Mouse (Mus musculus): Measurements from ENCODE around the gene Lmbr1. TPM values are rescaled to one million over a fixed set of nuclear protein-coding genes. Genes with fewer than 3 reads are reported as not detected.

Gene Lmbr1
- polyA plus RNA-seq, 1 experiment from 2014 or later = 14.0 TPM

GRCm38 (mm10) chr5:29238379-29238778, 139.8 kb downstream of the Lmbr1 start:
- H3K36me3 ChIP-seq (ENCODE audit: insufficient read depth, low read length) = no peaks in the 10 kb centered on the region
- H3K27ac ChIP-seq (ENCODE audit: low read length) = no peak overlapping the region
- no peak overlapping the region for H3K4me3 ChIP-seq (ENCODE audit: low read depth, low read length)
- H3K4me1 ChIP-seq (ENCODE audit: insufficient read depth, low read depth, low read length) = no peaks in the 10 kb centered on the region
- ATAC-seq = no peak
- H3K27me3 ChIP-seq (replicated peaks; ENCODE audit: insufficient read depth, low read length) = no peaks in the 10 kb centered on the region
- TF ChIP-seq EP300 (IDR thresholded peaks at IDR 0.05) (no peak), CTCF (IDR thresholded peaks at IDR 0.05) (no peak)
- peak; percentile 13 for DNase-seq (ENCODE audit: low spot score)
- H3K9ac ChIP-seq (replicated peaks; ENCODE audit: low read depth) = no peak overlapping the region
- no peaks in the 10 kb centered on the region for H3K9me3 ChIP-seq (ENCODE audit: low read length)
- no peak overlapping the region for H3K4me2 ChIP-seq (replicated peaks; ENCODE audit: low read depth, low read length)

GRCm38 (mm10) chr5:29230481-29230880, 147.7 kb downstream of the Lmbr1 start:
- WGBS = 56% methylated on average over 2 of the region's 2 CpGs
- no peak for ATAC-seq
- Histone ChIP-seq H3K4me3 (ENCODE audit: low read depth, low read length) (no peak overlapping the region), H3K27ac (ENCODE audit: low read length) (no peak overlapping the region), H3K27me3 (replicated peaks; ENCODE audit: insufficient read depth, low read length) (no peaks in the 10 kb centered on the region), H3K4me1 (ENCODE audit: insufficient read depth, low read depth, low read length) (no peaks in the 10 kb centered on the region), H3K4me2 (replicated peaks; ENCODE audit: low read depth, low read length) (no peak overlapping the region), H3K9me3 (ENCODE audit: low read length) (no peaks in the 10 kb centered on the region), H3K9ac (replicated peaks; ENCODE audit: low read depth) (no peak overlapping the region), H3K36me3 (ENCODE audit: insufficient read depth, low read length) (0 out of 2 replicates have a peak, but pooled peaks cover 6% of the 10 kb centered on the region)
- TF ChIP-seq EP300 (IDR thresholded peaks at IDR 0.05) (no peak), CTCF (IDR thresholded peaks at IDR 0.05) (no peak)
- no peak for DNase-seq (ENCODE audit: low spot score)

- ATAC-seq (no peak), DNase-seq (ENCODE audit: low spot score) (no peak)
- no peaks in the 10 kb centered on the region for H3K36me3 ChIP-seq (ENCODE audit: insufficient read depth, low read length)
- H3K4me1 ChIP-seq (ENCODE audit: insufficient read depth, low read depth, low read length) = no peaks in the 10 kb centered on the region
- H3K9me3 ChIP-seq (ENCODE audit: low read length) = no peaks in the 10 kb centered on the region
- H3K27me3 ChIP-seq (replicated peaks; ENCODE audit: insufficient read depth, low read length) = no peaks in the 10 kb centered on the region
- no peak overlapping the region for H3K4me3 ChIP-seq (ENCODE audit: low read depth, low read length)
- no peak overlapping the region for H3K9ac ChIP-seq (replicated peaks; ENCODE audit: low read depth)
- no peak overlapping the region for H3K27ac ChIP-seq (ENCODE audit: low read length)
- TF ChIP-seq CTCF (IDR thresholded peaks at IDR 0.05) (peak; percentile 32), EP300 (IDR thresholded peaks at IDR 0.05) (no peak)
- 79% methylated on average over 7 of the region's 7 CpGs for WGBS
- no peak overlapping the region for H3K4me2 ChIP-seq (replicated peaks; ENCODE audit: low read depth, low read length)
Measured at GRCm38 (mm10) chr5:29224089-29224488, 154.1 kb downstream of the Lmbr1 start.

- TF ChIP-seq CTCF (IDR thresholded peaks at IDR 0.05) = no peak
- no peak for TF ChIP-seq EP300 (IDR thresholded peaks at IDR 0.05)
- Histone ChIP-seq H3K4me1 (ENCODE audit: insufficient read depth, low read depth, low read length) (no peaks in the 10 kb centered on the region), H3K36me3 (ENCODE audit: insufficient read depth, low read length) (no peaks in the 10 kb centered on the region), H3K27me3 (replicated peaks; ENCODE audit: insufficient read depth, low read length) (no peaks in the 10 kb centered on the region), H3K27ac (ENCODE audit: low read length) (no peak overlapping the region), H3K4me2 (replicated peaks; ENCODE audit: low read depth, low read length) (no peak overlapping the region), H3K9ac (replicated peaks; ENCODE audit: low read depth) (no peak overlapping the region), H3K4me3 (ENCODE audit: low read depth, low read length) (no peak overlapping the region), H3K9me3 (ENCODE audit: low read length) (no peaks in the 10 kb centered on the region)
- WGBS = 44% methylated on average over 3 of the region's 3 CpGs
- peak; percentile 7 for DNase-seq (ENCODE audit: low spot score)
- peak; percentile 47; the same call in 1 of the 2 replicates for ATAC-seq
Measured at GRCm38 (mm10) chr5:29217997-29218396, 160.2 kb downstream of the Lmbr1 start.

GRCm38 (mm10) chr5:29211980-29212555, 166.1 kb downstream of the Lmbr1 start:
- 35% methylated on average over 4 of the region's 4 CpGs for WGBS
- no peaks in the 10 kb centered on the region for H3K4me1 ChIP-seq (ENCODE audit: insufficient read depth, low read depth, low read length)
- H3K36me3 ChIP-seq (ENCODE audit: insufficient read depth, low read length) = no peaks in the 10 kb centered on the region
- no peak overlapping the region for H3K27ac ChIP-seq (ENCODE audit: low read length)
- no peak for TF ChIP-seq EP300 (IDR thresholded peaks at IDR 0.05)
- TF ChIP-seq CTCF (IDR thresholded peaks at IDR 0.05) = no peak
- ATAC-seq (no peak), DNase-seq (ENCODE audit: low spot score) (no peak)
- H3K9me3 ChIP-seq (ENCODE audit: low read length) = no peaks in the 10 kb centered on the region
- no peak overlapping the region for H3K4me3 ChIP-seq (ENCODE audit: low read depth, low read length)
- H3K4me2 ChIP-seq (replicated peaks; ENCODE audit: low read depth, low read length) = no peak overlapping the region
- H3K27me3 ChIP-seq (replicated peaks; ENCODE audit: insufficient read depth, low read length) = no peaks in the 10 kb centered on the region
- H3K9ac ChIP-seq (replicated peaks; ENCODE audit: low read depth) = no peak overlapping the region

- H3K27me3 ChIP-seq (replicated peaks; ENCODE audit: insufficient read depth, low read length) = no peaks in the 10 kb centered on the region
- DNase-seq (ENCODE audit: low spot score) (no peak), ATAC-seq (no peak)
- no peak overlapping the region for H3K27ac ChIP-seq (ENCODE audit: low read length)
- 54% methylated on average over 5 of the region's 5 CpGs for WGBS
- TF ChIP-seq EP300 (IDR thresholded peaks at IDR 0.05) (no peak), CTCF (IDR thresholded peaks at IDR 0.05) (no peak)
- H3K9me3 ChIP-seq (ENCODE audit: low read length) = no peaks in the 10 kb centered on the region
- no peaks in the 10 kb centered on the region for H3K4me1 ChIP-seq (ENCODE audit: insufficient read depth, low read depth, low read length)
- H3K4me3 ChIP-seq (ENCODE audit: low read depth, low read length) = no peak overlapping the region
- no peaks in the 10 kb centered on the region for H3K36me3 ChIP-seq (ENCODE audit: insufficient read depth, low read length)
- no peak overlapping the region for H3K9ac ChIP-seq (replicated peaks; ENCODE audit: low read depth)
- H3K4me2 ChIP-seq (replicated peaks; ENCODE audit: low read depth, low read length) = no peak overlapping the region
Measured at GRCm38 (mm10) chr5:29205690-29206089, 172.5 kb downstream of the Lmbr1 start.

- ATAC-seq (no peak), DNase-seq (ENCODE audit: low spot score) (no peak)
- Histone ChIP-seq H3K27ac (ENCODE audit: low read length) (no peak overlapping the region), H3K4me3 (ENCODE audit: low read depth, low read length) (no peak overlapping the region), H3K36me3 (ENCODE audit: insufficient read depth, low read length) (no peaks in the 10 kb centered on the region), H3K4me1 (ENCODE audit: insufficient read depth, low read depth, low read length) (no peaks in the 10 kb centered on the region; the same call in 1 of the 2 replicates), H3K4me2 (replicated peaks; ENCODE audit: low read depth, low read length) (no peak overlapping the region), H3K27me3 (replicated peaks; ENCODE audit: insufficient read depth, low read length) (no peaks in the 10 kb centered on the region), H3K9ac (replicated peaks; ENCODE audit: low read depth) (no peak overlapping the region), H3K9me3 (ENCODE audit: low read length) (no peaks in the 10 kb centered on the region)
- 46% methylated on average over 3 of the region's 3 CpGs for WGBS
- TF ChIP-seq CTCF (IDR thresholded peaks at IDR 0.05) = no peak
- no peak for TF ChIP-seq EP300 (IDR thresholded peaks at IDR 0.05)
Measured at GRCm38 (mm10) chr5:29199868-29200267, 178.3 kb downstream of the Lmbr1 start.

Data from lung, postnatal 0 days (tissue).